Mouse (Mus musculus) retina, embryonic 14.5 days (tissue): ENCODE measurements around the gene Gm49393.

ENCODE experiments used
- DNase-seq: peaks from one replicate; pipeline ENCODE4 v3.0.0-alpha.2; 2015; ENCODE audit warnings: low spot score

The Gm49393 gene

GRCm38 (mm10) chr13:60809690-60810089 is 125.7 kb downstream of the Gm49393 start:
- no peak for DNase-seq
